Mouse (Mus musculus) hindbrain, embryonic 14.5 days (tissue): Measurements from ENCODE around the gene Plaur. TPM values are rescaled to one million over a fixed set of nuclear protein-coding genes. Genes with fewer than 3 reads are reported as not detected.

ENCODE experiments used
- ATAC-seq: fragments of 200-750 bp; cut with Nextera tagmentation; 2 replicates; pipeline ENCODE4 v1.8.0; 2017; ENCODE audit warnings: moderate number of reproducible peaks, mild to moderate bottlenecking, moderate TSS enrichment, moderate library complexity; ENCODE audit not compliant: low FRiP score
- DNase-seq: peaks from one replicate; pipeline ENCODE4 v3.0.0-alpha.2; 2015; ENCODE audit warnings: low spot score
- H3K27ac ChIP-seq: fragments of 300-500 bp; sonication (generic); 2 replicates; pipeline ENCODE4 v1.5.1; 2014; ENCODE audit warnings: mild to moderate bottlenecking, moderate library complexity
- H3K27me3 ChIP-seq: fragments of 300-500 bp; sonication (generic); 2 replicates; pipeline ENCODE4 v1.6.1; 2014; ENCODE audit warnings: mild to moderate bottlenecking, low read length, mixed read lengths; ENCODE audit not compliant: control insufficient read depth, insufficient read depth
- H3K36me3 ChIP-seq: fragments of 300-500 bp; sonication (generic); replicated peaks from 2 replicates; pipeline ENCODE4 v1.6.1; 2014; ENCODE audit not compliant: control insufficient read depth, insufficient read depth
- H3K4me1 ChIP-seq: fragments of 300-500 bp; sonication (generic); replicated peaks from 2 replicates; pipeline ENCODE4 v1.6.1; 2014; ENCODE audit warnings: antibody characterized with exemption, low read length, mixed read lengths; ENCODE audit not compliant: control insufficient read depth, insufficient read depth
- H3K4me2 ChIP-seq: fragments of 300-500 bp; sonication (generic); replicated peaks from 2 replicates; pipeline ENCODE4 v1.6.1; 2014; ENCODE audit warnings: mild to moderate bottlenecking, moderate library complexity
- H3K4me3 ChIP-seq: fragments of 300-500 bp; sonication (generic); replicated peaks from 2 replicates; pipeline ENCODE4 v1.5.1; 2014; ENCODE audit warnings: mild to moderate bottlenecking, low read length
- H3K9ac ChIP-seq: fragments of 300-500 bp; sonication (generic); 2 replicates; pipeline ENCODE4 v1.6.1; 2014
- H3K9me3 ChIP-seq: fragments of 300-500 bp; sonication (generic); 2 replicates; pipeline ENCODE4 v1.6.1; 2016; ENCODE audit warnings: low read length; ENCODE audit not compliant: control insufficient read depth
- WGBS: fragments of 180-500 bp; shearing (Covaris S2); extraction: QIAGEN DNeasy Blood & Tissue Kit; methylation state at CpG from one replicate; pipeline ENCODE4 v1.1.7; 2014; 5-methylcytosine and 5-hydroxymethylcytosine counted together
- polyA plus RNA-seq: library from polyadenylated mRNA; unstranded; fragments of >200 nt; fragmentation: Nextera tagmentation; extraction: Ambion mirVana; gene quantifications from 2 replicates; pipeline ENCODE4 v1.2.1, GENCODE M21; 2014

Plaur gene
- polyA plus RNA-seq, 1 experiment from 2014 or later, result 1.6 TPM

- no peaks in the 10 kb centered on the region for H3K4me1 ChIP-seq
- no peak for DNase-seq
- no peaks in the 10 kb centered on the region for H3K36me3 ChIP-seq
- H3K4me2 ChIP-seq, result no peak overlapping the region
- H3K27ac ChIP-seq, result no peak overlapping the region
- no peak for ATAC-seq
- 75% methylated on average over 7 of the region's 7 CpGs for WGBS
- no peak overlapping the region for H3K4me3 ChIP-seq
- H3K9ac ChIP-seq, result no peak overlapping the region
- no peaks in the 10 kb centered on the region for H3K9me3 ChIP-seq
- H3K27me3 ChIP-seq, result no peaks in the 10 kb centered on the region
These were observed 22.4 kb upstream of the Plaur start for GRCm38 (mm10) chr7:24439891-24440290.

- H3K27me3 ChIP-seq, result no peaks in the 10 kb centered on the region
These were observed 20.5 kb upstream of the Plaur start for GRCm38 (mm10) chr7:24441785-24442184.

GRCm38 (mm10) chr7:24442313-24442712 is 20.0 kb upstream of the Plaur start:
- no peak for ATAC-seq
- H3K36me3 ChIP-seq, result no peaks in the 10 kb centered on the region
- 78% methylated on average over 8 of the region's 8 CpGs for WGBS

More at GRCm38 (mm10) chr7:24441785-24442184, 20.5 kb upstream of the Plaur start:
- H3K9me3 ChIP-seq, result no peaks in the 10 kb centered on the region
- no peaks in the 10 kb centered on the region for H3K4me1 ChIP-seq
- no peak overlapping the region for H3K4me2 ChIP-seq
- DNase-seq, result no peak
- H3K36me3 ChIP-seq, result no peaks in the 10 kb centered on the region
- no peak overlapping the region for H3K4me3 ChIP-seq
- no peak overlapping the region for H3K27ac ChIP-seq
- WGBS, result 29% methylated on average over 1 of the region's 1 CpGs
- H3K9ac ChIP-seq, result no peak overlapping the region
- no peak for ATAC-seq

GRCm38 (mm10) chr7:24445266-24445926 is 16.9 kb upstream of the Plaur start:
- no peak overlapping the region for H3K27ac ChIP-seq
- no peak overlapping the region for H3K4me3 ChIP-seq
- DNase-seq (no peak), ATAC-seq (no peak)
- no peaks in the 10 kb centered on the region for H3K27me3 ChIP-seq
- H3K4me1 ChIP-seq, result no peaks in the 10 kb centered on the region
- H3K9ac ChIP-seq, result no peak overlapping the region
- no peaks in the 10 kb centered on the region for H3K9me3 ChIP-seq
- WGBS, result 92% methylated on average over 9 of the region's 9 CpGs
- H3K4me2 ChIP-seq, result no peak overlapping the region
- H3K36me3 ChIP-seq, result no peaks in the 10 kb centered on the region

More at GRCm38 (mm10) chr7:24442313-24442712, 20.0 kb upstream of the Plaur start:
- Histone ChIP-seq H3K27me3 (no peaks in the 10 kb centered on the region), H3K4me1 (no peaks in the 10 kb centered on the region), H3K9me3 (no peaks in the 10 kb centered on the region), H3K4me2 (no peak overlapping the region), H3K9ac (no peak overlapping the region), H3K4me3 (no peak overlapping the region), H3K27ac (no peak overlapping the region)
- no peak for DNase-seq

GRCm38 (mm10) chr7:24446697-24447340 is 15.5 kb upstream of the Plaur start:
- no peaks in the 10 kb centered on the region for H3K27me3 ChIP-seq
- H3K4me1 ChIP-seq, result no peaks in the 10 kb centered on the region
- H3K9me3 ChIP-seq, result no peaks in the 10 kb centered on the region
- H3K9ac ChIP-seq, result no peak overlapping the region
- 84% methylated on average over 7 of the region's 7 CpGs for WGBS
- ATAC-seq (no peak), DNase-seq (no peak)
- H3K4me2 ChIP-seq, result no peak overlapping the region
- no peaks in the 10 kb centered on the region for H3K36me3 ChIP-seq
- no peak overlapping the region for H3K4me3 ChIP-seq
- no peak overlapping the region for H3K27ac ChIP-seq

DNA sequence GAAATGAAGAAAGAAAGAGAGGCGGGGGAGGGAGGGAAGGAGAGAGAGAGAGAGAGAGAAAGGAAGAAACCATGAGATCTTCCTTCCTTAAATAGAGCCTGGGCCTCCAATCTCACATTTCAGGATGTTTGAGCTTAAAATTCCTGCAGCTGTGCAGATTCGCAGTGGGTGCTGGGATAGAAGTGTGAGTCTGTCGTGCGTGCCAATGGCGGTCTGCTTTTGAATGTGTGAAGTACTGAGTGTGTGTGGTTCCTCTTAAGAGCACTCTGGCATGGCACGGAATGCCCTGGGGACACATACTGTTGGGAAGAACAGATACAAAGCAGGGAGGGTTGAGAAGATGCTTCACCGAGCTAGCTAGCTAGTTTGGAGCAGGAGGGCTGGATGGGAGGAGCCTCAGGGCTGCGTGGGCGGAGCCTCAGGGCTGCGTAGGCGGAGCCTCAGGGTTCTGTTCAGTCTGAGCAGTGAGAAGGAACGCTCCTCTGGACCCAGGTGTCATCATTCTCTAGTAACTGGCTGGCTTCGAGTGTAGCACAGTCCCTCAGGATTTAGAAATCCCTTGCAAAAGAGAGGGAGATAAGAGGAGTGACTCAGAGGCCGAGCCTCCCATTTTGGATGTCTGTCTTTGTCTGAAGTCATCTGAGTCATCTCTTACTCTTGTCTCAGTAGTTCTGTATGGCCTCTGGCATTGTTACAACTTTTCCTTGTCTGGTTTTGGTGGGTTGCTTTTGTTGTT is 13.3 kb upstream of the Plaur start:
- Histone ChIP-seq H3K27ac (no peak overlapping the region), H3K9me3 (no peaks in the 10 kb centered on the region), H3K9ac (no peak overlapping the region), H3K4me2 (no peak overlapping the region), H3K27me3 (no peaks in the 10 kb centered on the region), H3K36me3 (no peaks in the 10 kb centered on the region), H3K4me3 (no peak overlapping the region), H3K4me1 (no peaks in the 10 kb centered on the region)
- no peak for ATAC-seq
- no peak for DNase-seq
- 66% methylated on average over 14 of the region's 14 CpGs for WGBS

- Histone ChIP-seq H3K9me3 (no peaks in the 10 kb centered on the region), H3K4me2 (no peak overlapping the region), H3K36me3 (no peaks in the 10 kb centered on the region), H3K27ac (no peak overlapping the region), H3K27me3 (no peaks in the 10 kb centered on the region), H3K4me1 (no peaks in the 10 kb centered on the region), H3K9ac (no peak overlapping the region), H3K4me3 (no peak overlapping the region)
- DNase-seq (no peak), ATAC-seq (no peak)
- 70% methylated on average over 9 of the region's 9 CpGs for WGBS
These were observed 11.7 kb upstream of the Plaur start for GRCm38 (mm10) chr7:24450585-24451017.

DNA sequence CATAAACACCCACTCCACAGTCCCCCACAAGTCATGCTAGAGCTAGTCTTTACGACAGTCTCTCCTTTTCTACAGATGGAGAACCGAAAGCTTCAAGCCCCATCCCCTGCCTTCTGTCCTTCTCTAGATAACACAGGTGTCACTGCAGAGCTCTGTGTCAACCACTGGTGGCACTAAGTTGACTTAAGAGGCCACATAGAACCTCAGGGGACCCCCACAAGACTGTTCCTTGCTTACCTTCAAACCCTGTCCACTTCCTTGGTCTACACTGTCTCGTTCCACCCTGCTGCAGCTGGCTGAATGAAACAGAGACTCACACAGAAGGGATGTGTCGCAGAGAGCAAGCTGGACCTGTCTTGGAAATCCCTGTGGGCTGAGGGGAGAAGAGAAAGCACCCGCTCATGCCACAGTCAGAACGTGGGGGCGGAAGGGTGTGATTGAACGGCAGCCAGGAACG is 10.4 kb upstream of the Plaur start, which contains the start of gene Irgc1:
TSS of gene Irgc1 (minus strand) at position 443 of the 457 bp plus-strand sequence.
- Histone ChIP-seq H3K4me1 (no peaks in the 10 kb centered on the region), H3K27ac (no peak within 1 kb of the TSS), H3K9ac (no peak within 1 kb of the TSS), H3K4me2 (no peak within 1 kb of the TSS), H3K36me3 (no peaks in the 10 kb centered on the region), H3K4me3 (no peak within 1 kb of the TSS), H3K27me3 (no peaks in the 10 kb centered on the region), H3K9me3 (no peaks in the 10 kb centered on the region)
- no peak for DNase-seq
- ATAC-seq, result no peak
- WGBS, result 90% methylated on average over 9 of the region's 9 CpGs

DNA sequence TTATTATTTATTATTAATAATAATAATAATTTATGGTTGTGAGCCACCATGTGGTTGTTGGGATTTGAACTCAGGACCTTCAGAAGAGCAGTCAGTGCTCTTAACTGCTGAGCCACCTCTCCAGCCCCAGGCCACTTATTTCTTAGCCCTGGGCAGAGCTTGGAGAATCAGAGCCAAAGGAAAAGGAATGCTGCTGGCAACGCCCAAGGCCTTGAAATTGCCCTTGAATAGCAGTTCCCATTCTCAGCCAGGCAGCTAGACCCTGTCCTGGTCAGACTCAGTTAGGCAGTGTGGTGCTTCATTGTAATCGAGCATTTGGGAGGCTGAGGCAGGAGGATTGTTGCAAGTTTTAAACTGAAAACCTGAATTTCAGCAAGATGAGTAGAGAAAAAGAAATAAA is 8.1 kb upstream of the Plaur start:
- no peak overlapping the region for H3K4me2 ChIP-seq
- no peak overlapping the region for H3K27ac ChIP-seq
- no peaks in the 10 kb centered on the region for H3K4me1 ChIP-seq
- H3K4me3 ChIP-seq, result no peak overlapping the region
- ATAC-seq (no peak), DNase-seq (no peak)
- no peak overlapping the region for H3K9ac ChIP-seq
- WGBS, result 74% methylated on average over 2 of the region's 2 CpGs
- no peaks in the 10 kb centered on the region for H3K27me3 ChIP-seq
- H3K36me3 ChIP-seq, result no peaks in the 10 kb centered on the region
- H3K9me3 ChIP-seq, result no peaks in the 10 kb centered on the region
